Mouse (Mus musculus) heart, adult 8-10 months (tissue): ENCODE results near the gene Olfr1466. TPM values are rescaled to one million over a fixed set of nuclear protein-coding genes. Genes with fewer than 3 reads are reported as not detected.

Source experiments
- DNase-seq: peaks from one replicate; pipeline ENCODE4 v3.0.0; 2022; ENCODE audit warnings: low spot score
- total RNA-seq, 4 experiments: library from RNA; stranded (reverse); gene quantifications; 2 replicates each; pipeline ENCODE4 v1.2.4; 2022

Gene Olfr1466
- not detected for total RNA-seq

GRCm38 (mm10) chr19:13338562-13338961 lies at the start of gene Olfr1466:
TSS of gene Olfr1466 (plus strand) at chr19:13338862.
- no peak for DNase-seq

DNA sequence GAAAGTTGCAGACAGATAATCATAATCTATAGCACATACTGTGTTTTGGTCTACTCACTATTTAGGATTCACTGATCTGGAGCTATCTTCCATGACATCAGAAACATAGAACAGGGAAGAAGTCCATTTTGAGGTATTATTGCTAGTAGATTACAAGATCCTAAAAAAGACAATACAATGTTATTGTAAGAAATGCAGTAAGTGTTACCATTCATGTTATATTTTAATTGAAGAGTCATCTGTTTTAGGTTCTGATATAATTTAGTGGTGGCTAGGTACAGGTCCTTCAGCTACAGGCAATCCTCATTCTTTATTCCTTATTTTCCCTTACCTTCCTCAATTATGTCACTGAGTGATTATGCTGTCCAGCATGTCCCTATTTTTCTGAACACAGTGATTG lies 23.2 kb upstream of the Olfr1466 start, which contains the start of gene Olfr1465:
TSS of gene Olfr1465 (minus strand) at position 101 of the 400 bp plus-strand sequence.
- DNase-seq = no peak

- no peak for DNase-seq
These were observed 23.3 kb downstream of the Olfr1466 start, which contains the start of gene Olfr1467 for GRCm38 (mm10) chr19:13361936-13362335. TSS of gene Olfr1467 (plus strand) at chr19:13362236.

Other genes starting within 250 kb of the Olfr1466 start
- not detected for gene Olfr1457, start 241.0 kb upstream of the Olfr1466 start, total RNA-seq
- gene Olfr1458, start 232.1 kb upstream of the Olfr1466 start, total RNA-seq = not detected
- gene Olfr1459, start 189.3 kb upstream of the Olfr1466 start, total RNA-seq = under 1 TPM in 2 of 4 experiments, not detected in 2; 0.05 to 0.09 TPM
- not detected for gene Olfr1461, start 175.9 kb upstream of the Olfr1466 start, total RNA-seq
- gene Olfr1462, start 153.1 kb upstream of the Olfr1466 start, total RNA-seq = not detected
- not detected for gene Olfr1463, start 107.5 kb upstream of the Olfr1466 start, total RNA-seq
- gene Olfr1465, start 23.3 kb upstream of the Olfr1466 start, total RNA-seq = not detected
- gene Olfr1467, start 23.4 kb downstream of the Olfr1466 start, total RNA-seq = not detected
- not detected for gene Olfr1469, start 69.0 kb downstream of the Olfr1466 start, total RNA-seq
- gene Olfr1471, start 104.5 kb downstream of the Olfr1466 start, total RNA-seq = not detected
- not detected for gene Olfr1472, start 117.2 kb downstream of the Olfr1466 start, total RNA-seq
- gene Olfr1474, start 130.7 kb downstream of the Olfr1466 start, total RNA-seq = not detected
- not detected for gene Olfr1475, start 141.3 kb downstream of the Olfr1466 start, total RNA-seq
- gene Olfr1477, start 161.7 kb downstream of the Olfr1466 start, total RNA-seq = not detected
- not detected for gene Olfr1480, start 189.1 kb downstream of the Olfr1466 start, total RNA-seq
- not detected for gene Olfr1484, start 244.6 kb downstream of the Olfr1466 start, total RNA-seq